Mouse (Mus musculus): ENCODE results near the gene Speer4a.
"Not testable (repeated sequence)": the region's sequence is repeated elsewhere in the genome, so short reads cannot be mapped to it uniquely, and the experiment has no call there.

The Speer4a gene

GRCm38 (mm10) chr5:26039458-26039857 is at the start of gene Speer4a:
Gene Speer4a, minus strand, starts transcription at chr5:26039558.
- not testable (repeated sequence) for DNase-seq (ENCODE audit: low read depth in 2 of 2, low spot score in 2 of 2)

GRCm38 (mm10) chr5:26079023-26079422 is 39.7 kb upstream of the Speer4a start:
- not testable (repeated sequence) for DNase-seq (ENCODE audit: low read depth in 2 of 2, low spot score in 2 of 2)

GRCm38 (mm10) chr5:26070716-26071115 is 31.4 kb upstream of the Speer4a start:
- no peak for DNase-seq (ENCODE audit: low read depth in 2 of 2, low spot score in 2 of 2)

- not testable (repeated sequence) for DNase-seq (ENCODE audit: low read depth in 2 of 2, low spot score in 2 of 2)
Measured at GRCm38 (mm10) chr5:26058481-26058880, 19.1 kb upstream of the Speer4a start, which contains the start of gene Gm7347. Gene Gm7347, minus strand, starts transcription at chr5:26058581.

GRCm38 (mm10) chr5:26022816-26023215 is 16.5 kb downstream of the Speer4a start, which contains the start of gene Gm5862:
Gene Gm5862, minus strand, starts transcription at chr5:26022916.
- DNase-seq (ENCODE audit: low read depth in 2 of 2, low spot score in 2 of 2): not testable (repeated sequence)

- DNase-seq (ENCODE audit: low read depth in 2 of 2, low spot score in 2 of 2): not testable (repeated sequence)
Measured at GRCm38 (mm10) chr5:26007697-26008096, 31.7 kb downstream of the Speer4a start.

GRCm38 (mm10) chr5:26006937-26007695 is 32.2 kb downstream of the Speer4a start:
- not testable (repeated sequence) for DNase-seq (ENCODE audit: low read depth in 2 of 2, low spot score in 2 of 2)

- DNase-seq (ENCODE audit: low read depth in 2 of 2, low spot score in 2 of 2): not testable (repeated sequence)
Measured at GRCm38 (mm10) chr5:26004698-26005097, 34.7 kb downstream of the Speer4a start, which contains the start of gene Gm1979. Gene Gm1979, minus strand, starts transcription at chr5:26004798.

- not testable (repeated sequence) for DNase-seq (ENCODE audit: low read depth in 2 of 2, low spot score in 2 of 2)
Measured at GRCm38 (mm10) chr5:25988550-25988949, 50.8 kb downstream of the Speer4a start, which contains the start of gene Gm21698. Gene Gm21698, minus strand, starts transcription at chr5:25988650.
